Mouse (Mus musculus): ENCODE results near the gene Padi3.

GRCm38 (mm10) chr4:140771091-140771490 is 39.4 kb downstream of the Padi3 start:
- no peak for TF ChIP-seq CTCF (IDR thresholded peaks at IDR 0.05; ENCODE audit: control insufficient read depth, insufficient read depth, insufficient read length)
- no peak for TF ChIP-seq MAX (IDR thresholded peaks at IDR 0.05)
- TF ChIP-seq USF1 (IDR thresholded peaks at IDR 0.05; ENCODE audit: low read depth): no peak
- TF ChIP-seq CEBPB (IDR thresholded peaks at IDR 0.05; ENCODE audit: low read depth): no peak

All from C2C12 (cell line).